Comparison of ENCODE assay signal across 16 mouse cellular contexts in the genomic region with DNA sequence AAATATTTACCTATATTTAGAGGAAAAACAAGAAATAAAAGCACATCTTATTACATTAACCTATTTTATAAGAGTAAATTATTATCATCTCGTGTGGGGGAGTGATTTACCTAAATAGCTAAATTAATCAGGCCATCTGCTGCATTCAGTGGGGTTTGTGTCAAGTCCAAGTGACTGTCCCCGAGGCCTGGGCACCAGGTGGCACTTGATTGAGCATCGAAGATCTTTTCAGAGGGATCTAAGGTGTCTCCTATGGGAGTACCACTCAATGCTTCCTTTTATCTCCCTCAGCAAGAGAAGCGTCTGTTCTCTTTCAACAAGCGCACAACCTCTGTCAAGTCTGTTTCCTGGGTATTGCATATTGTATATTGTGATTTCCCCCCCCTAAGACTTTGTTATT. TPM values are rescaled to one million over a fixed set of nuclear protein-coding genes. Genes with fewer than 3 reads are reported as not detected.
"Had no signal": no experiment of that assay in that cellular context is flagged by ENCODE, and none has a peak within 500 bp of the region (broad histone marks: within the 10 kb centered on the region; RNA-seq: fewer than 3 reads in every experiment).

No protein-coding gene starts in this region.

- H3K36me3 ChIP-seq: kidney, embryonic 15.5 days; limb, embryonic 15.5 days; liver, embryonic 13.5 days; lung, embryonic 15.5 days; neural tube, embryonic 12.5 days; stomach, embryonic 15.5 days had no signal

- H3K9me3 ChIP-seq: kidney, embryonic 15.5 days; limb, embryonic 15.5 days; liver, embryonic 13.5 days; lung, embryonic 15.5 days; megakaryocyte, embryonic 14.5 days; neural tube, embryonic 12.5 days; stomach, embryonic 15.5 days had no signal

- H3K27me3 ChIP-seq: kidney, embryonic 15.5 days; limb, embryonic 15.5 days; liver, embryonic 13.5 days; lung, embryonic 15.5 days; neural tube, embryonic 12.5 days; stomach, embryonic 15.5 days had no signal

- H3K4me1 ChIP-seq: kidney, embryonic 15.5 days; limb, embryonic 15.5 days; liver, embryonic 13.5 days; lung, embryonic 15.5 days; megakaryocyte, embryonic 14.5 days; neural tube, embryonic 12.5 days; stomach, embryonic 15.5 days had no signal

- H3K4me2 ChIP-seq: kidney, embryonic 15.5 days; limb, embryonic 15.5 days; liver, embryonic 13.5 days; lung, embryonic 15.5 days; midbrain, embryonic 11.5 days; neural tube, embryonic 12.5 days; stomach, embryonic 15.5 days had no signal

- DNase-seq: kidney, adult 2 months; kidney, postnatal 14 days; liver, embryonic 13.5 days; liver, postnatal 0 days; lung, postnatal 14 days; right cerebral cortex, postnatal 14 days; thymus, adult 2 months; thymus, postnatal 25 days had no signal

- H3K27ac ChIP-seq: kidney, embryonic 15.5 days; limb, embryonic 15.5 days; liver, embryonic 13.5 days; lung, embryonic 15.5 days; macrophage; neural tube, embryonic 12.5 days; stomach, embryonic 15.5 days had no signal

- H3K4me3 ChIP-seq: kidney, embryonic 15.5 days; limb, embryonic 15.5 days; liver, embryonic 13.5 days; lung, embryonic 15.5 days; megakaryocyte, embryonic 14.5 days; neural tube, embryonic 12.5 days; stomach, embryonic 15.5 days had no signal

- ATAC-seq: liver, postnatal 0 days had no signal

- H3K9ac ChIP-seq: kidney, embryonic 15.5 days; limb, embryonic 15.5 days; liver, embryonic 13.5 days; liver, postnatal 0 days; lung, embryonic 15.5 days; neural tube, embryonic 12.5 days; stomach, embryonic 15.5 days had no signal

RNA-seq across cellular contexts. Expression of a gene that starts 32.2 kb away (rescaled TPM):
- polyA plus RNA-seq: macrophage had no signal
